Mouse (Mus musculus): ENCODE data around the gene Cryl1. TPM values are rescaled to one million over a fixed set of nuclear protein-coding genes. Genes with fewer than 3 reads are reported as not detected.

Gene Cryl1
- polyA plus RNA-seq, 1 experiment from 2014 or later, result 49.7 TPM

Other genes starting within 250 kb of the Cryl1 start
- 12.0 and 15.3 TPM in 2 replicates for gene Ift88, start 25.5 kb upstream of the Cryl1 start, polyA plus RNA-seq (2015; fragmentation: Nextera tagmentation; extraction: Ambion mirVana)
- gene Il17d, start 126.2 kb upstream of the Cryl1 start, polyA plus RNA-seq (2015; fragmentation: Nextera tagmentation; extraction: Ambion mirVana), result 1.0 and 2.1 TPM in 2 replicates
- gene Eef1akmt1, start 173.1 kb upstream of the Cryl1 start, polyA plus RNA-seq (2015; fragmentation: Nextera tagmentation; extraction: Ambion mirVana), result 81.1 and 88.1 TPM in 2 replicates

Data from kidney, embryonic 16.5 days (tissue).